Mouse (Mus musculus) lung, postnatal 0 days (tissue): ENCODE results near the gene Cryaa. TPM values are rescaled to one million over a fixed set of nuclear protein-coding genes. Genes with fewer than 3 reads are reported as not detected.
A peak's percentile ranks its signal among the peaks of the same experiment; 100 is the strongest.

Source experiments
- ATAC-seq: fragments of 200-750 bp; cut with Nextera tagmentation; 2 replicates; pipeline ENCODE4 v1.8.0; 2017; ENCODE audit warnings: moderate library complexity
- DNase-seq: peaks from one replicate; pipeline ENCODE4 v3.0.0-alpha.2; 2016; ENCODE audit warnings: low spot score
- H3K27ac ChIP-seq: fragments of 300-500 bp; sonication (generic); 2 replicates; pipeline ENCODE4 v1.5.1; 2014; ENCODE audit warnings: antibody characterized with exemption, mild to moderate bottlenecking, low read length, mixed read lengths
- H3K27me3 ChIP-seq: fragments of 300-500 bp; sonication (generic); replicated peaks from 2 replicates; pipeline ENCODE4 v1.6.1; 2014; ENCODE audit warnings: low read length, mixed read lengths; ENCODE audit not compliant: insufficient read depth
- H3K36me3 ChIP-seq: fragments of 300-500 bp; sonication (generic); 2 replicates; pipeline ENCODE4 v1.6.1; 2014; ENCODE audit warnings: low read length, mixed read lengths; ENCODE audit not compliant: insufficient read depth
- H3K4me1 ChIP-seq: fragments of 300-500 bp; sonication (generic); 2 replicates; pipeline ENCODE4 v1.6.1; 2014; ENCODE audit warnings: antibody characterized with exemption, low read depth, low read length, mixed read lengths; ENCODE audit not compliant: insufficient read depth
- H3K4me2 ChIP-seq: fragments of 300-500 bp; sonication (generic); replicated peaks from 2 replicates; pipeline ENCODE4 v1.6.1; 2014; ENCODE audit warnings: low read depth, mild to moderate bottlenecking, low read length, moderate library complexity, mixed read lengths
- H3K4me3 ChIP-seq: fragments of 300-500 bp; sonication (generic); 2 replicates; pipeline ENCODE4 v1.5.1; 2014; ENCODE audit warnings: low read depth, low read length
- H3K9ac ChIP-seq: fragments of 300-500 bp; sonication (generic); replicated peaks from 2 replicates; pipeline ENCODE4 v1.6.1; 2014; ENCODE audit warnings: low read depth, mild to moderate bottlenecking
- H3K9me3 ChIP-seq: fragments of 300-500 bp; sonication (generic); 2 replicates; pipeline ENCODE4 v1.6.1; 2016; ENCODE audit warnings: low read length, mixed read lengths
- CTCF ChIP-seq: IDR thresholded peaks from 2 replicates; pipeline ENCODE4 v1.5.1; 2016; ENCODE audit warnings: antibody characterized with exemption, mild to moderate bottlenecking
- EP300 ChIP-seq: IDR thresholded peaks from 2 replicates; pipeline ENCODE4 v1.6.1; 2016; ENCODE audit warnings: antibody characterized with exemption, mild to moderate bottlenecking, control low read depth
- WGBS: fragments of 180-500 bp; shearing (Covaris S2); extraction: QIAGEN DNeasy Blood & Tissue Kit; methylation state at CpG from one replicate; pipeline ENCODE4 v1.1.7; 2014; 5-methylcytosine and 5-hydroxymethylcytosine counted together
- polyA plus RNA-seq: library from polyadenylated mRNA; unstranded; fragments of >200 nt; fragmentation: Nextera tagmentation; extraction: Ambion mirVana; gene quantifications from 2 replicates; pipeline ENCODE4 v1.2.1, GENCODE M21; 2015

Gene Cryaa
- polyA plus RNA-seq, 1 experiment from 2014 or later = 0.76 TPM

DNA sequence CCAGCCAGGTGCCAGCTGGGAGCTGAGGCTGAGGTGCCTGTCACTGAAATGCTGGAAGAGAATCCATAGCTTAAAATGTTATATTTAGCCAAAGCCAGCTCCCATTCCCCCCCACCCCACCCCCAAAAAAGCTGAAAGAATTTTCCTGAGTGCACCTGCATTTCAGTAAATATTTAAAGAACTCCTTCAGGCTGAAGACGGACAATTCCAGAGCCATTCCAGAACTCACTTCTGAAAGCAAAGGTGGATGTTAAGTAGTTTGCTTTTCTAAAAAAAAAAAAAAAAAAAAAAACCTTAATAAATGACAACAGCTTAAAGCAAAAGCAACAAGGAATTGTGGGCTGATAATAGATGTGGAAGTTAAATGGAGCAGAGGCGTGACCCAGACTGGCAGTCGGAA, 36.5 kb downstream of the Cryaa start:
- Histone ChIP-seq H3K4me2 (no peak overlapping the region), H3K36me3 (no peaks in the 10 kb centered on the region), H3K27me3 (no peaks in the 10 kb centered on the region), H3K9ac (no peak overlapping the region), H3K9me3 (no peaks in the 10 kb centered on the region), H3K4me3 (no peak overlapping the region), H3K4me1 (no peaks in the 10 kb centered on the region), H3K27ac (peak overlapping the region; percentile 85)
- DNase-seq (peak; percentile 85), ATAC-seq (peak; percentile 89)
- WGBS = 53% methylated on average over 3 of the region's 3 CpGs
- TF ChIP-seq CTCF = no peak
- peak; percentile 84 for TF ChIP-seq EP300

DNA sequence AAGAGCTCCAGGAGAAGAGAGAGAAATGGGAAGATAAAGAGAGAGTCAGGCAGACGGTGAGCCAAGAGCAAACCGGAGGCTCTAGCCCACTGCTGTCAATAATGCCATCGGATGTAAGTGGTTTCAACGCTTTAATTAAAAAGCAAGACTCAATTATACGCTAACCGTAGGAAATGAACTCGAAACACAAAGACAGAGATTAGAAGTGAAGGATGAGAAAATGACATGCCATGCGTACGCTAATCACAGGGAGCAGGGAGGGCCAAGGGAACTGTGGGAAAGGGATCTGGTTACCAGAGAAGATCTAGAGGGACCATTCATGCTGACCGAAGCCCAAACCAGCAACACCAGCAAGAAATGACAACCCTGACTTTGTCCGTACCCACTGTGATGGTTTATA, 37.4 kb downstream of the Cryaa start:
- H3K4me1 ChIP-seq = no peaks in the 10 kb centered on the region
- 77% methylated on average over 11 of the region's 11 CpGs for WGBS
- DNase-seq (no peak), ATAC-seq (no peak)
- no peaks in the 10 kb centered on the region for H3K36me3 ChIP-seq
- no peak overlapping the region for H3K9ac ChIP-seq
- TF ChIP-seq EP300 = no peak
- no peak for TF ChIP-seq CTCF
- H3K4me2 ChIP-seq = no peak overlapping the region
- H3K27ac ChIP-seq = no peak overlapping the region
- H3K4me3 ChIP-seq = no peak overlapping the region
- no peaks in the 10 kb centered on the region for H3K27me3 ChIP-seq
- H3K9me3 ChIP-seq = no peaks in the 10 kb centered on the region

DNA sequence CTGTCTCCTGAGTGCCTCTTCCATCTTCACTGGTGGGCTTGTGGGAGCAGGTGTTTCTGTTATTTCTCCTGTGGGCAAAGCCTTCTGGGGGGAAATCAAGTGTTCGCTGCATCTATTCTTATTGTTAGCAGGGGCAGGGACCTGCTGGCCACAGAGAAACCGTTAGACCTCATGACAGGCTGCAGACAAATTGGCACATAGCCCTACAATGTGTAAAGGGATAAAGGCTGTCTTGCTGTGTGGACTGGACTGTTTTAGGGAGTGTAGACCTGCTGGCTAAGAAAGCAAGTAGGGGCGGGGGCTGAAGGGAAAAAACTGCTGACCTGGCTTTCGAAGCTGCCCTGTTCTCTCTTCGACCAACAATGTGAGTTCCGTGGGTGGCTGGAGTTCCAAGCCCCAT, 44.0 kb downstream of the Cryaa start:
- H3K9me3 ChIP-seq = no peaks in the 10 kb centered on the region
- DNase-seq (no peak), ATAC-seq (no peak)
- H3K9ac ChIP-seq = no peak overlapping the region
- 77% methylated on average over 6 of the region's 6 CpGs for WGBS
- H3K4me3 ChIP-seq = no peak overlapping the region
- H3K27ac ChIP-seq = no peak overlapping the region
- TF ChIP-seq EP300 (no peak), CTCF (no peak)
- H3K4me2 ChIP-seq = no peak overlapping the region
- no peaks in the 10 kb centered on the region for H3K4me1 ChIP-seq
- H3K27me3 ChIP-seq = no peaks in the 10 kb centered on the region
- no peaks in the 10 kb centered on the region for H3K36me3 ChIP-seq

DNA sequence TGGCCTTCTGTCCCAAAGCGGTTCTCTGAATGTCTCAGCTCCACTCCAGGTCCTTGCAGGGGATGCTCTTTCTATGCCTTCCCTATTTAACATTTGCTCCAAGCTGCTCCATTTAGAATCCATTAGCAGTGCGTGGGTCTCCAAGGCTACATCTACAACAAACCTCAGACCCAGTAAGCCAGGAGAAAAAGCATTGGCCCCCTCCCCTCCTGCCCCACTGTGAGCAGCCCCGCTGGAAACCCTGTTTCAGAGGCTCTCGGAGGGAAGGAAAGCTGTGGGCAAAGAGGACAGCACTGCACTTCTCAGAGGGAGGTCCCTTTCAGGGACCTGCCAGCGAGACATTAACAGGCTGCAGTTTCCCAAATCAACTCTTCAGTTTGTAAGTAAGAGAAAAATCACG, 47.8 kb downstream of the Cryaa start:
- no peaks in the 10 kb centered on the region for H3K9me3 ChIP-seq
- no peak overlapping the region for H3K27ac ChIP-seq
- WGBS = 60% methylated on average over 6 of the region's 6 CpGs
- no peak overlapping the region for H3K4me3 ChIP-seq
- ATAC-seq = no peak
- DNase-seq = no peak
- H3K9ac ChIP-seq = no peak overlapping the region
- H3K4me1 ChIP-seq = peaks cover 11% of the 10 kb centered on the region; the same call in 1 of the 2 replicates
- no peak overlapping the region for H3K4me2 ChIP-seq
- no peaks in the 10 kb centered on the region for H3K36me3 ChIP-seq
- TF ChIP-seq EP300 (no peak), CTCF (no peak)
- no peaks in the 10 kb centered on the region for H3K27me3 ChIP-seq

DNA sequence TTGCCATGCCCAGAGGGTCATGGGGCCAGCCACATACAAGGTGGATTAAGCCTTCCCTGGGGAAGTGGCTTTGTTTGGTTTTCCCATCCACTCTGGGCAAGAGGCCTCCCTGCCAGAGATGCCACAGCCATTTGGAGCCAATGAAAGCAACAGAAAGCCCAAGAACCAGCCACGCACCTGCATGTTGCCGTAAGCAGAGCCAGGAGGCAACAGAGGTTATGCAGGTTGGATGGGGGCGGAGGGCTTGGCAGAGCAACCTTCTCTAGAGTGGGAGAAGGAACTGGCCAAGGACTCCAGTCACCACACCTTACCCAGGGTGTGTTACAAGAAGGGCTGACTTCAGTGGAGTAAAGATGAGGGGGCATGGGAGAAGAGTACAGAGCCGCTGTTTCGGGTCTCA, 48.6 kb downstream of the Cryaa start:
- H3K4me2 ChIP-seq = no peak overlapping the region
- H3K4me3 ChIP-seq = no peak overlapping the region
- no peak for TF ChIP-seq EP300
- TF ChIP-seq CTCF = no peak
- peaks cover 18% of the 10 kb centered on the region; the same call in 1 of the 2 replicates for H3K4me1 ChIP-seq
- H3K27ac ChIP-seq = no peak overlapping the region
- no peaks in the 10 kb centered on the region for H3K36me3 ChIP-seq
- no peak; the same call in 1 of the 2 replicates for ATAC-seq
- no peak for DNase-seq
- H3K9me3 ChIP-seq = no peaks in the 10 kb centered on the region
- no peaks in the 10 kb centered on the region for H3K27me3 ChIP-seq
- no peak overlapping the region for H3K9ac ChIP-seq
- WGBS = 82% methylated on average over 5 of the region's 5 CpGs

DNA sequence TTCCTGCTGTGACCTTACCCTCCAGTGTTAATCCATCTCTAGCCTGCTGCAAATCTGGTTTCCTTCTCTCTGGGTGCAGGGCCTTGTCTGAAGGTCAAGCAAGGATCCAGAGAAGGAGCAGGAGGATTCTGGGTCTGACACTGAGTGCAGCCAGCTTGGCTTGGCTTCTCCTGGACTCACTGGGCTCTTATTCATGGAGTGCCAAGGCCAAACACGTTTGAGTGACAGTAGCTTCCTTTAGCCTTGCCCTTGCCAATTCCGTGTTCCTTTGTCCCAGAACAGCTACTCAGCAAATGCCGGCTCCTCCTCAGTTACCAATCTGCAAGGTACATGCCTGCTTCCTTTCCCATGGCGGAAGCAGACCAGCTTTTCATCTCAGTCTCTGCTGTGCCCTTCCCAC, 49.6 kb downstream of the Cryaa start:
- no peak for TF ChIP-seq EP300
- TF ChIP-seq CTCF = no peak
- 30% methylated on average over 4 of the region's 4 CpGs for WGBS
- Histone ChIP-seq H3K27me3 (no peaks in the 10 kb centered on the region), H3K4me1 (peaks cover 18% of the 10 kb centered on the region; the same call in 1 of the 2 replicates), H3K4me3 (no peak overlapping the region), H3K36me3 (no peaks in the 10 kb centered on the region), H3K27ac (peak overlapping the region; percentile 14; the same call in 1 of the 2 replicates), H3K9me3 (no peaks in the 10 kb centered on the region), H3K9ac (no peak overlapping the region), H3K4me2 (no peak overlapping the region)
- ATAC-seq (peak; percentile 18), DNase-seq (peak; percentile 65)

DNA sequence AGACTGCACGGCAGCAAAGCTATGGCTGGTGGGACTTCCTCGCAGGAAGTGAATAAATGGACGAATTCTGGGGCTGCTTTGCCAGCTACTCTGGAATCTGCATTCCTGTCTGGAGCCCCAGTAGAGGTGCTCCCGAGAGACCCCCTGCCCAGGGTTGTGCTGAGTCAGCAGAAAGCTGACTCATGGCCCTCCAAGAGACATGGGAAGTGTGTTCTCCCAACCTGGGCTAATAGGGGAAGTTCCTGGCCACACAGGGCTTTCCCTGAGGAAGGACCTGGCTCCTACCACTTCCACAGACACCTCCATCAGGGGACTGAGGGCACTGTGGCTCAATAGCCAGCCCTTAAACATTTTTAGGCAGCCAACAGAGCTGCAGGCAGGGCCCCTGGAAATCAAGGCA, 50.4 kb downstream of the Cryaa start:
- Histone ChIP-seq H3K9me3 (no peaks in the 10 kb centered on the region), H3K4me2 (no peak overlapping the region), H3K4me3 (no peak overlapping the region), H3K27ac (0 out of 2 replicates have a peak overlapping the region, but pooled peaks have one; percentile 16), H3K36me3 (no peaks in the 10 kb centered on the region), H3K9ac (no peak overlapping the region), H3K4me1 (peaks cover 18% of the 10 kb centered on the region; the same call in 1 of the 2 replicates), H3K27me3 (no peaks in the 10 kb centered on the region)
- 54% methylated on average over 4 of the region's 4 CpGs for WGBS
- TF ChIP-seq CTCF = no peak
- TF ChIP-seq EP300 = no peak
- DNase-seq = no peak
- ATAC-seq = no peak
